Mouse (Mus musculus): Measurements from ENCODE around the gene Cbr1. TPM values are rescaled to one million over a fixed set of nuclear protein-coding genes. Genes with fewer than 3 reads are reported as not detected.
A peak's percentile ranks its signal among the peaks of the same experiment; 100 is the strongest.
"Not testable (repeated sequence)": the region's sequence is repeated elsewhere in the genome, so short reads cannot be mapped to it uniquely, and the experiment has no call there.

Gene Cbr1
- polyA plus RNA-seq, 1 experiment = 118 TPM

DNA sequence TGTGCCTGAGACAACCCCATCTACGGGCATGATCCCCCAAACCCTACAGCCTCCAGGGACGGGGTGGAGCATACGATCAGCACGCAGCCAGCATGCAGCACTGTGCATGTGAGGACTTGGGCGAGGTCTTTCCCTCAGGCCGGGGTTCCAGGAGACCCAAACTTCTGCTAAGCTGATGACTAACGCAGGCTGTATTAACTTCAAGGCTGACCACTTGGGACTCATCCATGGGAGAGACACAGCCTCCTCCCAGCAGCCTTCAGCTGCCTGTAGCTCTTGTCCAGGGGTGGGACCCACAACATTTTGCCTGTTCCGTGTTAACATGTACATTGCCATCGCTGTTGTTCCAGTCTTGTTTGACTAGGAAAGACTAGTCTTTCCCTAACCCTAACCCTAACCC is 8.1 kb upstream of the Cbr1 start:
- DNase-seq (ENCODE audit: low spot score) = no peak

DNA sequence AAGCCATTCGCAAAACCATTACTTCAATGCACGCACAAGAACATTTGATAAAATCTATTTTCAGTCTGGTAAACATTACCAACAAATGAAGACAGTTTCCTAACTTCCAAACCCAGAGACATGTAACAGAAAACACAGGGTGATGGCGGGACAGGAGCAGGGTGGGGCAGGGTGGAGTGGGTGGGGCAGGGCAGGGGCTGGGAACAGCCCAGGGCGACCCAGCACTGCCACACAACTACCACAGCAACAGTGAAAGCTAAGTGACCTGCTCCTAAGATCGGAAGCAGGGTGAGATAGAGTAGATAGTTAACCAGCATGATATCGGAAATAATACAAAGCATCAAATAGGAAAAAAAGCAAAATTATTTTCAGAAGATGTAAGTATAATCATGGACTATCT is 6.2 kb upstream of the Cbr1 start:
- DNase-seq (ENCODE audit: low spot score) = no peak

- DNase-seq (ENCODE audit: low spot score) = peak; percentile 93
Measured at GRCm38 (mm10) chr16:93603439-93604212, 2.0 kb upstream of the Cbr1 start, which contains the start of gene Setd4. Setd4 (minus strand) TSS chr16:93604063.

DNA sequence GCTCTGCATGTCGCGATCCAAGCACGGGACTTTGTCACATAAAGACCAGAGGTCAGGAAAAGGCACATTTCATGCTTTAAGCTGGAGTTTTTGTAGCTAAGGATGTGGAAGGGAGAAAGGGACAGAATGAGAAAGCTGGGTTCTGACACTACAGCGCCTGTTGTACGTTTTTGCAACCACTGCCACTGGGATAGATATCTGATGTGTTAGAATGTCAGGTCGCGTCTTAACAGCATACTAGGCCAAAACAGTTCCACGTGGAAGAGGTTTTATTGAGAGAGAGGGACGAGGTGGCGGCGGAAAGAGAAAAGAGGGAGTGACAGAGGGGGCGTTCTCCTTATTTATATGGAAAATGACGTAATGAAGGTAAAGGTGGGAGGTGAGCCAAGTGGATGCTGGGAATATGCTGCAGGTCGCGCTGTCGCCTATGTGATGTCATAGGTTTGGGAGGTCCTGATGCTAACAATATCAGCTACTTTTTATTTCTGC is 1.1 kb upstream of the Cbr1 start:
- no peak for DNase-seq (ENCODE audit: low spot score)

GRCm38 (mm10) chr16:93606146-93606545 is 493 bp downstream of the Cbr1 start:
- DNase-seq (ENCODE audit: low spot score) = no peak

DNA sequence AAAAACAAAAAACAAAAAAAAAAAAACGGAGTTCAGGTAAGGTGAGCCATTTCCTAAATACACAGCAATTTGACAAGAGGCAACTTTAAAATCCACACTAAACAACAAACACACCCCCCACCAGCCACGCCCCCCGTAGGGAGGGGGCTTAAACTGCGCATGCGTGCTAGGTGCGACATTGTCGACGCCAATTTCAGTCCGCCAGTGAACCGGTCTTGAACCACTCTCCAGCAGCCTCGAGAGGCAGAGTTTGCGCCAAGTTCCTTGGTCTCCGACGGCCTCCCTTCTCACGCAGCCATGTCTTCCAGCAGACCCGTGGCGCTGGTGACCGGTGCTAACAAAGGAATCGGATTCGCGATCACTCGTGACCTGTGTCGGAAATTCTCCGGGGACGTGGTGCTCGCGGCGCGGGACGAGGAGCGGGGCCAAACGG is 2.0 kb downstream of the Cbr1 start:
- peak; percentile 58 for DNase-seq (ENCODE audit: low spot score)

DNA sequence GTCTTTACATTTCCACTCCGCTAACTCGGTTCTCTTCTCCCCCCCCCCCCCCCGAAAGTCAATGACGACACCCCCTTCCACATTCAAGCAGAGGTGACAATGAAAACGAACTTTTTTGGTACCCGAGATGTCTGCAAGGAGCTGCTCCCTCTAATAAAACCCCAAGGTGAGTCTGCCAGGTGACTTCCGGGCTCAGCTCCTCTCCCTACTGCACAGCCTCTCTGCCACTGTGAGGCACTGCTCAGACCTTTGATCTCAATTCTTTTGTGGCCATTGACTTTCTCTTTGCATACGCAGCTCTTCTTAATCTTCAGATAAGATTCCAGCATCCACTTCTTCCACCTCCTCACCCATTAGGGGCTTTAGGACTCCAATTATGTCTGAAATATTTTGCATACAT is 3.1 kb downstream of the Cbr1 start:
- DNase-seq (ENCODE audit: low spot score) = no peak

DNA sequence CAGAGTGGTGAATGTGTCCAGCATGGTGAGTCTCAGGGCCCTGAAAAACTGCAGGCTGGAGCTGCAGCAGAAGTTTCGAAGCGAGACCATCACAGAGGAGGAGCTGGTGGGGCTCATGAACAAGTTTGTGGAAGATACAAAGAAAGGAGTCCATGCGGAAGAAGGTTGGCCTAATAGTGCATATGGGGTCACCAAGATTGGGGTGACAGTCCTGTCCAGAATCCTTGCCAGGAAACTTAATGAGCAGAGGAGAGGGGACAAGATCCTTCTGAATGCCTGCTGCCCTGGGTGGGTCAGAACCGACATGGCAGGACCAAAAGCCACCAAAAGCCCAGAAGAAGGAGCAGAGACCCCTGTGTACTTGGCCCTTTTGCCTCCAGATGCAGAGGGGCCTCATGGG is 4.1 kb downstream of the Cbr1 start:
- no peak for DNase-seq (ENCODE audit: low spot score)

DNA sequence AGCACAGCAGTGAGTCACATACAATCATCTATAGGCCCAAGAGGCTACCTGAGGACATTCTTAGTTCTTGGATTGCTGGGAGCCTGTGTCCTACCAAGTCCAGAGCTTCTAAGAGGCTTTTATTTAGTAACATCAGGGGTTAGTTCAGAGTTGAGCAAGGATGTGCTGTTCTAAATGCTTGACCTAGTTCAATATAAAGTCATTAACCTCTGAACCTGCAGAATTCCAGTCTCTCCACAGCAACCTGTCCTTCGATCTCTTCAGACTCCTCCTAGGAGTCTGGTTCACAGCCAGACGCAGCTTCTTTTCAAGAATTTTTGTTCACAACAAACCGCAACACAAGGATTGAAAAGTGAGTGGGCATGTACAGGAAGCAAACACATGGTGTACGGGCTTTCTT is 5.3 kb downstream of the Cbr1 start:
- no peak for DNase-seq (ENCODE audit: low spot score)

- peak; percentile 53 for DNase-seq (ENCODE audit: low spot score)
Measured at GRCm38 (mm10) chr16:93615118-93615870, 9.6 kb downstream of the Cbr1 start.

DNA sequence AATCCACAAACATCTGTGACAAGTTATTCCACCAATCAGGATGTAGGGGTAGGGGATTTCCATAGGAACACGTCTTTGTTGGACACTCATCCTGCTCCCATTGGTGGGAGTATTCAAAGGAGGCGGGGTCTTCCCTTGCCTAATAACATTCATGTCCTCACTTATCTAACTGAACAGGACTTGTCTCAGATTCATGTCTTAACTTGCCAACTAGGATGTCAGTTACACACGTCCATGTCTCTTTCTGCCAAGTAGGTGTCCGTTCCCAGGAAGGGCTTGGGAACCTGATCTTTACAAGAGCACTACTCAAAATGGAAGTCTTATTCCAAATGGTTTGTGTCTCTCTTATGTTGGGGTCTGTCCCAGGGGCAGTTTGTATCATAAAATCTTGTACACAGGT is 18.1 kb downstream of the Cbr1 start:
- not testable (repeated sequence) for DNase-seq (ENCODE audit: low spot score)

GRCm38 (mm10) chr16:93624671-93625070 is 19.0 kb downstream of the Cbr1 start:
- DNase-seq (ENCODE audit: low spot score) = no peak

DNA sequence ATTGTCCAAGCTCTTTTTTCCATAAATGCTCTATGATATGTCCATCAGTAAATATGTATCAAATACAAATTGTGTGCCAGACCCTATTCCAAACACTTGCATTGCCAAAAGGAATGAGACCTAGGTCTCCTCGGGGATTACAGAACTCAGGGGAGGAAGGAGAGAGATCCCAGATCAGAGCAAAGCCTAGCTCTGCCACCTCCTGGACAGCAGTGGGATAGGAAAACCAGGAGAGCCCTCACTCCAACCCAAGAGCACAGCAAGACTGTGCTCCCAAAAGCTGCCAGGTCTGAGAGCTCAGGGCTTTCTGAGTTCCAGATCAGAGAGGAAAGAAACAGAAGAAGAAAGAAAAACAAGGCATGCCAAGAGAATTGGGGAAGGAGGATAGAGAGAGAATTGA is 21.1 kb downstream of the Cbr1 start:
- no peak for DNase-seq (ENCODE audit: low spot score)

DNA sequence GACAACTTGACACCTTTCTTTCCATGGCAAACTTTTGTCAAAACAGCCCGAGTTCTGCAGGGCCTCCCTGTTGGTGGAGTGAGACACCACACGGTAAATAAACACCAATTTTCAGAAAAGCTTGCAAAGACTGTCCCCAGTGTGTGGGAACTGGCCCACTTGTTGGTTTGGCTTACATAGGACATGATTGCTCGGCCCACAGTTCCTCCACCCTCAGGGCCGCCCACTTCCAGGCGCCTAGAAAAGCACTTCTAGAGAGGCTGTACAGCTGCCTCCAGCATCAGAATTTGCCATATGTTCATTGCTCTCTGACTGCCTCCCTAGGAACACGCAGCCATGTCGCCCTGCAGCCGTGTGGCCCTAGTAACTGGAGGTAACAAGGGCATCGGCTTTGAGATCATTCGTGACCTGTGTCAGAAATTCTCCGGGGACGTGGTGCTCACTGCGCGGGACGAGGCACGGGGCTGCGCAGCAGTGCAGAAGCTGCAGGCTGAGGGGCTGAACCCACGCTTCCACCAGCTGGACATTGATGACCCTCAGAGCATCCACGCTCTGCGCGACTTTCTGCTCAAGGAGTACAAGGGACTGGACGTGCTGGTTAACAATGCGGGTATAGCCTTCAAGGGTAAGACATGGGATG is 22.2 kb downstream of the Cbr1 start, which contains the start of gene Gm5678:
Gene Gm5678 (plus strand): TSS at position 337 of the 640 bp plus-strand sequence.
- no peak for DNase-seq (ENCODE audit: low spot score)

DNA sequence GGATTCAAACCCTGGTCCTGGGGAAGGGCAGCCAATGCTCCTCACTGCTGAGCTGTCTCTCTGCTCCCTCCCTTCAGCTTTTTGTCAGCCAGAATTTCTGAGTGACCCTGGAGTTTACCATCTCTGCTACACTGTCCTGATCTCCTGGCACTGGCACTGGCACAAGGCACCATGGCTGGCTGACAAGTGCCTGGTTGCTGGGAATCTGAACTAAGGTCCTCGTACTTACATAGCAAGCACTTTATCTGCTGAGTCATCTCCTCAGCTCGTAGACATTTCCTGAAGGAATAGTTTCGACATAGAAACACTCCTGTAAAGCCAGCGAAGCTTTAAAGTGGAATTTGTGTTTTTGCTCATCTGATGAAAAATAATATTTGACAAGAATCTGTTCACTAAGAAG is 38.4 kb downstream of the Cbr1 start:
- DNase-seq (ENCODE audit: low spot score) = no peak

GRCm38 (mm10) chr16:93648441-93649183 is 43.0 kb downstream of the Cbr1 start:
- DNase-seq (ENCODE audit: low spot score) = no peak

Other genes starting within 250 kb of the Cbr1 start
- 10.3 and 12.7 TPM in 2 replicates for gene Setd4, start 1.8 kb upstream of the Cbr1 start, polyA plus RNA-seq (2012; rRNA removed)
- gene Gm5678, start 22.2 kb downstream of the Cbr1 start, polyA plus RNA-seq (2012; rRNA removed) = not detected in 2 replicates
- 18.0 and 21.7 TPM in 2 replicates for gene Cbr3, start 77.4 kb downstream of the Cbr1 start, polyA plus RNA-seq (2012; rRNA removed)
- gene Dop1b, start 106.1 kb downstream of the Cbr1 start, polyA plus RNA-seq (2012; rRNA removed) = 30.7 and 34.3 TPM in 2 replicates
- gene Morc3, start 226.3 kb downstream of the Cbr1 start, polyA plus RNA-seq (2012; rRNA removed) = 23.1 and 28.4 TPM in 2 replicates